Mouse (Mus musculus) cortical plate, adult 2 months (tissue): ENCODE measurements at regions not wholly inside any gene's neighbourhood (a gene's known extent, or its start where the extent isn't known, plus 50 kb on each side); places are given as distances from the start of the nearest gene placed in this dataset.

Experiments
- H3K27ac ChIP-seq: fragments of 200-500 bp; 2 replicates; pipeline ENCODE4 v1.5.1; 2012; ENCODE audit warnings: low read length, control low read depth, inconsistent platforms; ENCODE audit not compliant: insufficient read depth
- H3K4me1 ChIP-seq: fragments of 200-500 bp; 2 replicates; pipeline ENCODE4 v1.6.1; 2011; ENCODE audit warnings: low read length; ENCODE audit not compliant: control insufficient read depth, insufficient read depth
- H3K4me3 ChIP-seq: fragments of 200-500 bp; 2 replicates; pipeline ENCODE4 v1.5.1; 2011; ENCODE audit warnings: mild to moderate bottlenecking, low read length, control low read depth; ENCODE audit not compliant: insufficient read depth
- CTCF ChIP-seq: fragments of 200-500 bp; IDR thresholded peaks from 2 replicates; pipeline ENCODE4 v1.5.1; 2011; ENCODE audit warnings: mild to moderate bottlenecking, control low read depth, low read length; ENCODE audit not compliant: insufficient read depth; ENCODE audit errors: extremely low read depth
- POLR2A ChIP-seq: fragments of 200-500 bp; IDR thresholded peaks from 2 replicates; pipeline ENCODE4 v1.6.1; 2011; ENCODE audit warnings: mild to moderate bottlenecking, low read length, control low read depth; ENCODE audit not compliant: insufficient read depth; ENCODE audit errors: extremely low read depth

GRCm38 (mm10) chr3:104586342-104587175, 51.9 kb upstream of the Slc16a1 start:
- H3K4me3 ChIP-seq, result no peak overlapping the region
- no peaks in the 10 kb centered on the region for H3K4me1 ChIP-seq
- TF ChIP-seq CTCF (no peak), POLR2A (no peak)
- no peak overlapping the region for H3K27ac ChIP-seq

GRCm38 (mm10) chr3:104585303-104585702, 53.2 kb upstream of the Slc16a1 start:
- no peak for TF ChIP-seq POLR2A
- no peak overlapping the region for H3K4me3 ChIP-seq
- H3K27ac ChIP-seq, result no peak overlapping the region
- H3K4me1 ChIP-seq, result no peaks in the 10 kb centered on the region

- TF ChIP-seq POLR2A (no peak), CTCF (no peak)
- Histone ChIP-seq H3K27ac (no peak overlapping the region), H3K4me1 (no peaks in the 10 kb centered on the region), H3K4me3 (no peak overlapping the region)
Measured at GRCm38 (mm10) chr3:104583236-104583635, 55.2 kb upstream of the Slc16a1 start.

- TF ChIP-seq POLR2A (no peak), CTCF (no peak)
- no peaks in the 10 kb centered on the region for H3K4me1 ChIP-seq
Measured at GRCm38 (mm10) chr3:104582521-104582920, 55.9 kb upstream of the Slc16a1 start.

GRCm38 (mm10) chr3:104579186-104579585, 59.3 kb upstream of the Slc16a1 start:
- TF ChIP-seq POLR2A (no peak), CTCF (no peak)
- H3K27ac ChIP-seq, result no peak overlapping the region
- H3K4me1 ChIP-seq, result no peaks in the 10 kb centered on the region
- H3K4me3 ChIP-seq, result no peak overlapping the region

More at GRCm38 (mm10) chr3:104582521-104582920, 55.9 kb upstream of the Slc16a1 start:
- Histone ChIP-seq H3K4me3 (no peak overlapping the region), H3K27ac (no peak overlapping the region)

GRCm38 (mm10) chr3:104578374-104578773, 60.1 kb upstream of the Slc16a1 start:
- H3K4me3 ChIP-seq, result no peak overlapping the region
- H3K27ac ChIP-seq, result no peak overlapping the region
- TF ChIP-seq CTCF, result no peak
- no peak for TF ChIP-seq POLR2A
- no peaks in the 10 kb centered on the region for H3K4me1 ChIP-seq

GRCm38 (mm10) chr3:104577228-104577927, 61.1 kb upstream of the Slc16a1 start:
- TF ChIP-seq CTCF (no peak), POLR2A (no peak)
- Histone ChIP-seq H3K4me3 (no peak overlapping the region), H3K27ac (no peak overlapping the region), H3K4me1 (no peaks in the 10 kb centered on the region)

GRCm38 (mm10) chr3:104573277-104573940, 61.7 kb upstream of the Lrig2 start:
- H3K4me1 ChIP-seq, result no peaks in the 10 kb centered on the region
- no peak for TF ChIP-seq POLR2A
- no peak for TF ChIP-seq CTCF
- no peak overlapping the region for H3K4me3 ChIP-seq
- H3K27ac ChIP-seq, result peak overlapping the region; percentile 96

GRCm38 (mm10) chr3:104571935-104572631, 60.4 kb upstream of the Lrig2 start:
- no peak overlapping the region for H3K4me3 ChIP-seq
- TF ChIP-seq POLR2A (no peak), CTCF (no peak)
- H3K27ac ChIP-seq, result no peak overlapping the region
- H3K4me1 ChIP-seq, result no peaks in the 10 kb centered on the region
